Mouse (Mus musculus): Measurements from ENCODE around the gene Nthl1.

The Nthl1 gene

GRCm38 (mm10) chr17:24632167-24632812 lies at the start of gene Nthl1, which contains the start of gene Tsc2:
Gene Nthl1, plus strand, starts transcription at chr17:24632680.
Gene Tsc2, minus strand, starts transcription at chr17:24632630.
- peak; percentile 84 for DNase-seq

DNA sequence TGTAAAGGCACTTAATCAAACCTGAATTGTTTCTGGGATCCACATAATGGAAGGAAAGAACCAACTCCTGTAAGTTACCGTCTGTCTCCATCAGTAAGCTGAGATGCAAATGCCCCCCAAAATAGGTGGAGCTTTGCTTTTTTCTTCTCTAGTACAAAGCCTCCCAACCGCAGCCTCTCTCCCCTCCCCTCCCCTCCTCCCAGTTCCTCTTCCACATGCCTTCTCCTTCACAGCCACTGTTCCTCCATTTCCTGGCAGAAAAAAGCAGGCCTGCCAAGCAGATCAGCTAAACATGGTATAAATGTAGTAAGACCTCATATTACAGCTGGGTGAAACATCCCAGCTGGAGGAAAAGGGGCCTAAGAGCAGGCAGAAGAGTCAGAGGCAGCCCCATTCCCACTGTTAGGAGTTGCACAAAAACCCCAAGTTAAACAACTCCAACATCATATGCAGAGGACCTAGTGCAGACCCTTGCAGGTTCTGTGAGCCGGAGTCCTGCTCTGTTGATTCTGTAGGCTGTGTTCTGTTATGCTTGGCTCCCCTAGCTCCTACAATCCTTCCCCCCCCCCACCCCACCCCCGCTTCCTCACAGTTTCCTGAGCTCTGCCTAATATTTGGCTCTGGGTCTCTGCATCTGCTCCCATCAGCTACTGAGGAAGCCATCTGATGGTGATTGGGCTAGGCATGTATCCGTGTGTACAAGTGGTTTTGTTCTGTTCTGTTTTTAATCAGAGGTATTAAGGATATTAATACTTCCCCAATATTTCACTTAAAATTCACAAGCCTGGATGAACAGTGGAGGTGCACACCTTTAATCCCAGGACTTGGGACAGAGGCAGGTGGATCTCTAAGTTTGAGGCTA lies 48.6 kb upstream of the Nthl1 start:
- peak; percentile 53 for DNase-seq

- DNase-seq, result no peak
These were observed 48.0 kb upstream of the Nthl1 start for GRCm38 (mm10) chr17:24584520-24584919.

DNA sequence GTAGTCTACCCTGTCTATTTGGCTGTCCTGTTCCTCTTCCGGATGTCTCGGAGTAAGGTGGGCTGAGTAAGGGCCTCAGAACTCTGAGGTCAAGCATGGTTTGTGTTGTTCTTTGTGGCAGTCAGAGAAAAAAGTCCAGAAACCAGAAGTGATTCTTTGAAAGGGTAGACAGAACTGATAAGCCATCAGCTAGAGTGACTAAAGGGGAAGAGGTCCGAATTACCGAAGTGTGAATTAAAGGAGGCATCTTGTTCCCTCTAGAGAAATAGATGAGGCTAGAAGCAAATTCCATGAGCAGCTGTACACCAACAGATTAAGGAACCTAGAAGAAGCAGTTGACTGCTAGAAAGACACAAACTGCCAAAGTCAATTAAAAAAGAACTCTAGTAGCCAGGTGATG lies 45.9 kb upstream of the Nthl1 start:
- no peak for DNase-seq

GRCm38 (mm10) chr17:24590943-24591342 lies 41.5 kb upstream of the Nthl1 start:
- no peak for DNase-seq

DNA sequence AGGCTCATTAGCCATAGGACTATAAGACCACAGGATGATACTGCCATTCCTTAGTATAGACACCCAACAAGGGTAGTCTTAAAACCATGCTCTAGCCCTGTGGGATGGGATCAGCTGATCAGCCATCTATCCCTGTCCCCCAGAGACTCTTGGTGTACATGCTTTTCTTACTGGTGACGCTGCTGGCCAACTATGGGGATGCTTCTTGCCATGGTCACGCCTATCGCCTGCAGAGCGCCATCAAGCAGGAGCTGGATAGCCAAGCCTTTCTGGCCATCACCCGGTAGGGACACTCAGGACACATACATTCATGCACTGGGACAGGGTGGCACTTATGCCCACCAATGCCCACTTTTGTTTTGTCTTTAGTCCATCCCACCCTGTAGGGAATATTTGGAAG lies 40.8 kb upstream of the Nthl1 start:
- DNase-seq, result no peak

- DNase-seq, result no peak
These were observed 39.2 kb upstream of the Nthl1 start for GRCm38 (mm10) chr17:24593248-24593647.

DNA sequence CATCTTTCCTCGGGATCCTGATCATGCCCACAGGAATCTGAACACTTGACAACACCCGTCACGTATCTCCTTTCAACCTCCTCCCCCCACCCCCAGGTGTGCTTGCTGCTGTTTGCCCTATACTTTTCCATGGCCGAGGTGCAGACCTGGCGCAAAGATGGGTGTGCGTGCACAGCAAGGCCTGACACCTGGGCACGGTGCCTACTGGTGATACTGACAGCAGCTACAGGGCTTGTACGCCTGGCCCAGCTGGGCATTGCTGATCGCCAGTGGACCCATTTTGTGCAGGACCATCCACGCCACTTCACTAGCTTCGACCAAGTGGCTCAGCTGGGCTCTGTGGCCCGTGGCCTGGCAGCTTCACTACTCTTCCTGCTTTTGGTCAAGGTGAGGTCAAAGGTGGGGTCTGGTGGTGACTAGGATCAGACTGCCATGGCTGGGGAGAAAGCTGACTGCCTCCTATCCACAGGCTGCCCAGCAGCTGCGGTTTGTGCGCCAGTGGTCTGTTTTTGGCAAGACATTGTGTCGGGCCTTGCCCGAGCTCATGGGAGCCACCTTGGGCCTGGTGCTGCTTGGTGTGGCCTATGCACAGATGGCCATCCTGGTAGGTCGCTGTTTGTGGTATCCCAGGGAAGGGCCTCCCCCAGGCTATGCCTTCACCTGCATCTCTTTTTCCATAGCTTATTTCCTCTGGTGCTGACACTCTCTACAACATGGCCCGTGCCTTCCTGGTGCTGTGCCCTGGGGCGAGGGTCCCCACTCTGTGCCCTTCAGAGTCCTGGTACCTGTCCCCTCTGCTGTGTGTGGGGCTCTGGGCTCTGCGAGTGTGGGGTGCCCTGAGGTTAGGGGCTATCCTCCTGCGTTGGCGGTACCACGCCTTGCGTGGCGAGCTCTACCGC lies 38.2 kb upstream of the Nthl1 start:
- DNase-seq, result no peak

DNA sequence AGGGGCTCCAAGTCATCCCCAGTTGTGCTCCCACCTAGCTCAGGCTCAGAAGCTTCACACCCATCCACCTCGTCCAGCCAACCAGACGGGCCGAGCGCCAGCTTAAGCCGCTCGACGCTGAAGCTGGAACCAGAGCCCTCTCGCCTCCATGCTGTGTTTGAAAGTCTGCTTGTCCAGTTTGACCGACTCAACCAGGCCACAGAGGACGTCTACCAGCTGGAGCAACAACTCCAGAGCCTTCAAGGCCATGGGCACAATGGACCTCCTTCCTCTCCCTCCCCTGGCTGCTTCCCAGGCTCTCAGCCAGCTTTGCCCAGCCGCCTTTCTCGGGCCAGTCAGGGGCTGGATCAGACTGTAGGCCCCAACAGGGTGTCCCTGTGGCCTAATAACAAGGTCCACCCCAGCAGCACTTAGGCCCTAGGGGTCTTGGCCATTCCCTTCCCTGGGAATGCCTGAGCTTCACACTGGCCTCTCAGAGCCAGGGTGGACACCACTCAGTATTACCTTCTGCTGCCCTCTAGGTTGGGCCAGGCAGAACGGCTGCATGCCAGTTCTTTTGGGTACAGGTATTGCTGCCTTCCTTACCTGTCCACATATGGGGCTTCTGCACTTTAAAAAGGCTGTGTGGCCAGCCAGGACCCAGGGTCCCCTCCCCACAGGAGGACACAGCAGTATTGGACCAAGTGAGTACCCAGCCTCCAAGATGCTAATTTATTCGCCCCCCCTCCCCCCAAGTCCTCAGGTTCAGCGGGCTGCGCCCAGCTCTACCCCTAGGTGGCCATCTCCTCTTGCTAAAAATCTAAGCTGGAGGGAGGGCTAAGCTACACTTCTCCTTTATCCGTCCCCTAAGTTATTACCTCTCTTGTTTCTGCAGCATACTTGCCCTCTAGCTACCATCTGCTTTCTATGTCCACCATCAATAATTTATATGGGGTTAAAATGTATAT lies 37.1 kb upstream of the Nthl1 start:
- no peak for DNase-seq

GRCm38 (mm10) chr17:24596073-24596466 lies 36.4 kb upstream of the Nthl1 start:
- no peak for DNase-seq

GRCm38 (mm10) chr17:24596471-24597183 lies 35.9 kb upstream of the Nthl1 start:
- no peak for DNase-seq

- DNase-seq, result no peak
These were observed 34.5 kb upstream of the Nthl1 start for GRCm38 (mm10) chr17:24597989-24598388.

- DNase-seq, result no peak
These were observed 32.0 kb upstream of the Nthl1 start for GRCm38 (mm10) chr17:24600502-24600901.

DNA sequence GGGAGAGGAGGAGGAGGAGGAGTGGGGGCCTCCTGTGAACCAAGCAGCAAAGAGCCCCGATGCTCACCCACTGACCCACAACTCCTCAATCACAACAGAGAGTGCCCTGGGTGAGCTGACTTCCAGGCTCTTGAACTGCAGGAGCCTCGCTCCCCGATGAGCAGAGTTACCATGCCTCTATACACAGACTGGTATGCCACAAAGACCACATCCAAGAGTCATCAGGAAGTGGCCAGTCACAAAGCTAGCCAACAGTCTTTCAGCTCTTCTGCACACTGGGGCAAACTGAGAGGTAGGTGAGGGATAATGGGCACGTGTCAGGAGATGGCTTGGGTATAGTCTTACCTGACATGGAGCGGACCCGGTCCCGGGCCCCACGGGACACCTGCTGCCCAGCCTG lies 28.5 kb upstream of the Nthl1 start:
- DNase-seq, result no peak

DNA sequence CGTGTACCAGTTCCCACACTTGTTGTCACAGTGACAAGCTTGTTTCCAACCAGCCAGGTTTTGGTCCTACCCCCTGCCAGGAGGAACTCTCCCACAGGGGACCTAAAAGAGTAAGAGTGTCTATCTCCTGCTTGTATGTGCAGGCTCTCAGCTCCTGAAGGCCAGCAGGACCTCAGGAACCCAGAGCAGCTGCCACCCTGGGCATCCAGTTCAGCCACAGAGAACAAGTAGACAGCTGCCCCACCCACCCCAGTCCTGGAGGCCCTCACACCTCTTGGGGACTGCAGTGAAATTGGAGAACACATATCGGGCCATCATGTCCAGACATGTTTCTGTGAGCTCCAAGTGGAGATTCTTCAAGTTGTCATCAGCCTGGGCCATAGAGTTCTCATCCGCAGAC lies 27.9 kb upstream of the Nthl1 start:
- no peak for DNase-seq

- no peak for DNase-seq
These were observed 24.1 kb upstream of the Nthl1 start for GRCm38 (mm10) chr17:24608370-24608769.

DNA sequence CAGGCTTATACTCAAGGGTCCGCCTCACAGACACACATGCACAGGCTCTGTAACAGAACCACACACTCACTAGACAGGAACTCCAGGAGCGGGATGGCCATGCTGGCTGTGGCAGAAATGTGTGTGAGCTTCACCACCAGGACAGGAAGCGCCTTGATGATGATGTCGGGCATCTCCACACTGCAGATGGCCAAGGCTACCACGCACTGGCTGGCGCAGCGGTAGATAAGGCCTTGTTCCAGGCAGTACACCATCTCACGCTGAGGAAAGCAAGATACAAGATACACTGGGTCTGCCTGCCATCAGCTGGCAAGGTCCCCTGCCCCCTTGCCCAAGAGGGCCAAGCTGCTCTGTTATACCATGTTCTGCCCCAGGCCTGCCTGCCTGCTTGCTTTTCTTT lies 23.6 kb upstream of the Nthl1 start:
- DNase-seq, result no peak

DNA sequence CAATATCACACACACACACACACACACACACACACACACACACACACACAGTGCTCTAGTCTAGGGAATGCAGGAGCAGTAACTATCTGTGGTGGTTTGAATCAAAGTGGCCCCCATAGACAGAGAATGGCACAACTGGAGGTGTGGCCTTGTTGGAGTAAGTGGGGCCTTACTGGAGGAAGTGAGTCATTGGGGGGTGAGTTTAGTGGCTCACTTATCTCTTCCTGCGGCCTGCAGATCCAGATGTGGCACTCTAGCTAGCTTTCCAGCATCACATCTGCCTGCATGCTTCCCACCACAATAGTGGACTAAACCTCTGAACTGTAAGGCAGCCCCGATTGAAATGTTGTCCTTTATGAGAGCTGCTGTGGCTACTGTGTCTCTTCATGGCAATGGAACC lies 21.8 kb upstream of the Nthl1 start:
- no peak for DNase-seq

DNA sequence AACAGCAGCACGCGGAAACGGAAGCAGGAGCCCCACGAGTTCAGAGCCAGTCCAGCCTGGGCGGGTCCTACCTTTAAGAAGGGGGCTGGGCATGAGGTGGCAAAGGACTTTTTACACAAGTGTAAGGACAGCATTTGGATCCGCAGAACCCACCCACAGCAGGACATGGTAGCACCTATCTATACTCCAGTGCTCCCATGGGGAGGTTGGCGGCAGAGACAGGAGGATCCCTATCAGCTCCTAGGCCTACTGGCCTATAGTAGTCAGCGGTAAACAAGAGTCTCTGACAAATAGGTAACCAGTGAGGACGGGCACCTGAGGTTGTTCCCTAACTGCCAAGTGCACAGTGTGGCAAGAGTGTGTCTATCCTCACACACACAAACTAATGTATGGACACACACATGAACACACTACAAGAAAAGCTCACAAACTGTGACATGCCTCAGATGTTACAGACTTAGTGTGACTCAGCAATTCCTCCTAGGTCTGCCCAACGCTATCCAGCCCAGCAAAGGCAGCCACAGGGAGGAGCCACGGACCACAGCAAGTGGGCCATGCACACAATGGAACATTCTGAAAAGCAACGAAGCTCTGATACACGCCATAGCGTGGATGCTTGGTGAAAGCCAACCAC lies 14.8 kb upstream of the Nthl1 start:
- no peak for DNase-seq

GRCm38 (mm10) chr17:24625472-24625871 lies 7.0 kb upstream of the Nthl1 start:
- no peak for DNase-seq

- peak; percentile 48 for DNase-seq
These were observed 3.8 kb upstream of the Nthl1 start for GRCm38 (mm10) chr17:24628646-24629045.

Data from layer of hippocampus, adult 9-11 months (tissue).